Mouse (Mus musculus): ENCODE results near the gene Dcaf8. TPM values are rescaled to one million over a fixed set of nuclear protein-coding genes. Genes with fewer than 3 reads are reported as not detected.

Gene Dcaf8
- polyA plus RNA-seq, 1 experiment from 2014 or later: 48.3 TPM

DNA sequence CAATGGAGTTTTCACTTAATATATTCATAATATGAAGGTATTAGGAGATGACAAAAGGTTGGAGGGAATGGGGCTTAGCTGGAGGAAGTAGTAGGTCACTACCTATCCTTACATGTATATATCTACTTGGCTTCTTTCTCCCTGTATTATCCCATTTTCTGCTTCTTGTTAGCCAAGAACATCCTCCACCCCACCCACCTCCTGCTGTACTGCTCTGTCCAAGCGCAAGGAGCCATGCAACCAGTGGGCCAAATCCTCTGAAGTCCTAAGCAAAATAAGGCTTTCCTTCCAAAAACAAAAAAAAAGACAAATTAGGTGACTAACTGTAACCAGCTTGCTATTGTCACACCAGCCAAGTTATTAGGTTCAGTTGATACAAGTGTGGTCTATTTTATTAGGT, 7.1 kb upstream of the Dcaf8 start:
- no peak overlapping the region for H3K4me2 ChIP-seq (ENCODE audit: low read depth, low read length)
- H3K4me1 ChIP-seq (ENCODE audit: insufficient read depth): no peaks in the 10 kb centered on the region
- TF ChIP-seq EP300 (IDR thresholded peaks at IDR 0.05; ENCODE audit: low read depth) (no peak), CTCF (IDR thresholded peaks at IDR 0.05; ENCODE audit: low read depth) (no peak)
- H3K27me3 ChIP-seq (ENCODE audit: insufficient read depth, low read length): no peaks in the 10 kb centered on the region
- no peaks in the 10 kb centered on the region for H3K9me3 ChIP-seq (ENCODE audit: low read length)
- 91% methylated on average over 1 of the region's 1 CpGs for WGBS (ENCODE audit: insufficient replicate concordance)
- H3K4me3 ChIP-seq (ENCODE audit: low read depth, low read length): no peak overlapping the region
- ATAC-seq (no peak), DNase-seq (no peak)
- H3K9ac ChIP-seq (replicated peaks): no peak overlapping the region
- peaks cover 1% of the 10 kb centered on the region; the same call in 1 of the 2 replicates for H3K36me3 ChIP-seq (replicated peaks; ENCODE audit: insufficient read depth, low read length)
- H3K27ac ChIP-seq (ENCODE audit: low read depth): no peak overlapping the region

DNA sequence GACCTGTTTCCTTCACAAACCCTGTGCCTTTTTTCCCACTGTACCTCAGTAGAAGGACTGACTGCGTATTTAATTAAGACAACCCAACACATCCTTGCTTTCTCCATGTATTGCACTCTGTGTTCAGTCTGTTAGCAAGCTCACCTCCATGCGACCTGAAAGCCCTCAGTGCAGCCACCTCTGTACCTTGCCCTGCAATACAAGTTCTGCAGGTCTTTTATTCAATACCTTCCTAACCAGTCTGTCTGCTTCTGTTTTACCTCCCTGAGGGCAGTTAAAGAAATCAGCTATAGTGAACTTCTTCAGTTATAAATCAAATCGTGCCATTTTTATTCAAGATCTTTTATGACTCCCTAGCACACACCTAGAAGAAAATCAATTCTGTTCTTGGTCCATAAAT, 6.4 kb upstream of the Dcaf8 start:
- no peaks in the 10 kb centered on the region for H3K4me1 ChIP-seq (ENCODE audit: insufficient read depth)
- H3K9ac ChIP-seq (replicated peaks): no peak overlapping the region; the same call in 1 of the 2 replicates
- no peaks in the 10 kb centered on the region for H3K27me3 ChIP-seq (ENCODE audit: insufficient read depth, low read length)
- H3K9me3 ChIP-seq (ENCODE audit: low read length): no peaks in the 10 kb centered on the region
- no peak overlapping the region for H3K27ac ChIP-seq (ENCODE audit: low read depth)
- H3K36me3 ChIP-seq (replicated peaks; ENCODE audit: insufficient read depth, low read length): no peaks in the 10 kb centered on the region
- H3K4me3 ChIP-seq (ENCODE audit: low read depth, low read length): no peak overlapping the region
- WGBS (ENCODE audit: insufficient replicate concordance): 73% methylated on average over 3 of the region's 3 CpGs
- no peak overlapping the region for H3K4me2 ChIP-seq (ENCODE audit: low read depth, low read length)
- TF ChIP-seq EP300 (IDR thresholded peaks at IDR 0.05; ENCODE audit: low read depth): no peak
- no peak for TF ChIP-seq CTCF (IDR thresholded peaks at IDR 0.05; ENCODE audit: low read depth)
- no peak for DNase-seq
- peak; percentile 45; the same call in 1 of the 2 replicates for ATAC-seq

DNA sequence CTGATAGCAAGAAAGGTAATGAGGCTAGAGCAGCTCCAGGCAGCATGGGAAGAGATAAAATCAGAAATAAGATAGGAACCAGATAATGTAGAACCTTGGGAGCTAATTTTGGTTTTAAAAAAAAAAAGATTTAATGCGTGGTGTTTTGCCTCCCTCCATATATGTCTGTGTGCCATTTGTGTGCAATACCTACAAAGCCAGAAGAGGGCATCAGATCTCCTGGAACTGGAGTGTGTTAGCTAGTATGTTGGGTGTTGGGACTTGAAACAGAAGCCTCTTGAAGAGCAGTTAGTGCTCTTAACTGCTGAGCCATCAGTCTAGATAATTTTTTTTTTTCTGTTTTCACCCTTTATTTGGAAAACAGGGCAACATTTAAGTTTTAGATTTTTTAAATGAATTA, 4.3 kb upstream of the Dcaf8 start:
- no peak for ATAC-seq
- H3K4me3 ChIP-seq (ENCODE audit: low read depth, low read length): no peak overlapping the region
- no peaks in the 10 kb centered on the region for H3K9me3 ChIP-seq (ENCODE audit: low read length)
- peaks cover 6% of the 10 kb centered on the region for H3K4me1 ChIP-seq (ENCODE audit: insufficient read depth)
- H3K27me3 ChIP-seq (ENCODE audit: insufficient read depth, low read length): no peaks in the 10 kb centered on the region
- TF ChIP-seq EP300 (IDR thresholded peaks at IDR 0.05; ENCODE audit: low read depth) (no peak), CTCF (IDR thresholded peaks at IDR 0.05; ENCODE audit: low read depth) (peak; percentile 84)
- no peaks in the 10 kb centered on the region for H3K36me3 ChIP-seq (replicated peaks; ENCODE audit: insufficient read depth, low read length)
- H3K9ac ChIP-seq (replicated peaks): no peak overlapping the region
- no peak overlapping the region for H3K27ac ChIP-seq (ENCODE audit: low read depth)
- H3K4me2 ChIP-seq (ENCODE audit: low read depth, low read length): no peak overlapping the region
- WGBS (ENCODE audit: insufficient replicate concordance): 10% methylated on average over 1 of the region's 1 CpGs
- DNase-seq: peak; percentile 59

DNA sequence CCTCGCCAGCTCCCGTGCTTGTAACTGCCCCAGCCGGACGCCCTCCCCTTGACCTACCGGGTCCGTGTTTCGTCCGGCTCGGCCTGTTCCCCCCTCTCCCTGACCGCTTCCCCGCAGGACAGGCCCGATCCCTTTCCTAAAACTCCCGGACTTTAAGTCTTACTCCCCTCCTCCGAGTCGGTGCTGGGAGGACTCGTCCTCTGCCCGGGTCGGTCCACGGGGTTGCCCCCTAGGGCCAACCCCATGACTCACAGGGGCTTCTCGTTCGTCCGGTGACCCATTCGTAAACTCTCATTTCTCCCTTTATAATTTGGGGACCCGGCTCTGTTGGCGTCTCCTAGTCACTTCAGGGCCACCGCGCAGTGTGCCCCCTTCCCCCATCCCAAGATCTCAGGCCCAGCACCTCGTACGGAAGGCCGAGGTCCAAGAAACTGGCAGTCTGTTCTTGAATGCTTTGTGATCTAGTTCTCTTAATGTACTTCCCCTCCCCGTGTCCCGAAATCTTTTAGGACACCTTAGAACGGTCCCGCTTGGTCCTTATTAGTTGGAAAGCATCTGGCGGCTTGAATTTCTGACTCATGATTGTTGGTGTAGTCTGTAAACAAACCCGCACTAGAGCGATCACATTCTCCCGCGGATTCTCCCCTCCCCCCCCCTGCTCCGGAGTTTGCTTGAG, 533 bp downstream of the Dcaf8 start:
- peaks cover 34% of the 10 kb centered on the region for H3K36me3 ChIP-seq (replicated peaks; ENCODE audit: insufficient read depth, low read length)
- no peaks in the 10 kb centered on the region for H3K9me3 ChIP-seq (ENCODE audit: low read length)
- no peaks in the 10 kb centered on the region for H3K27me3 ChIP-seq (ENCODE audit: insufficient read depth, low read length)
- peak overlapping the region; percentile 99 for H3K27ac ChIP-seq (ENCODE audit: low read depth)
- peak overlapping the region; percentile 100 for H3K4me3 ChIP-seq (ENCODE audit: low read depth, low read length)
- peak overlapping the region; percentile 69 for H3K4me2 ChIP-seq (ENCODE audit: low read depth, low read length)
- H3K4me1 ChIP-seq (ENCODE audit: insufficient read depth): peaks cover 22% of the 10 kb centered on the region
- peak overlapping the region; percentile 100 for H3K9ac ChIP-seq (replicated peaks)
- under 1% methylated on average over 40 of the region's 40 CpGs for WGBS (ENCODE audit: insufficient replicate concordance)
- TF ChIP-seq CTCF (IDR thresholded peaks at IDR 0.05; ENCODE audit: low read depth) (no peak), EP300 (IDR thresholded peaks at IDR 0.05; ENCODE audit: low read depth) (no peak)
- DNase-seq: peak; percentile 78
- ATAC-seq: peak; percentile 43

DNA sequence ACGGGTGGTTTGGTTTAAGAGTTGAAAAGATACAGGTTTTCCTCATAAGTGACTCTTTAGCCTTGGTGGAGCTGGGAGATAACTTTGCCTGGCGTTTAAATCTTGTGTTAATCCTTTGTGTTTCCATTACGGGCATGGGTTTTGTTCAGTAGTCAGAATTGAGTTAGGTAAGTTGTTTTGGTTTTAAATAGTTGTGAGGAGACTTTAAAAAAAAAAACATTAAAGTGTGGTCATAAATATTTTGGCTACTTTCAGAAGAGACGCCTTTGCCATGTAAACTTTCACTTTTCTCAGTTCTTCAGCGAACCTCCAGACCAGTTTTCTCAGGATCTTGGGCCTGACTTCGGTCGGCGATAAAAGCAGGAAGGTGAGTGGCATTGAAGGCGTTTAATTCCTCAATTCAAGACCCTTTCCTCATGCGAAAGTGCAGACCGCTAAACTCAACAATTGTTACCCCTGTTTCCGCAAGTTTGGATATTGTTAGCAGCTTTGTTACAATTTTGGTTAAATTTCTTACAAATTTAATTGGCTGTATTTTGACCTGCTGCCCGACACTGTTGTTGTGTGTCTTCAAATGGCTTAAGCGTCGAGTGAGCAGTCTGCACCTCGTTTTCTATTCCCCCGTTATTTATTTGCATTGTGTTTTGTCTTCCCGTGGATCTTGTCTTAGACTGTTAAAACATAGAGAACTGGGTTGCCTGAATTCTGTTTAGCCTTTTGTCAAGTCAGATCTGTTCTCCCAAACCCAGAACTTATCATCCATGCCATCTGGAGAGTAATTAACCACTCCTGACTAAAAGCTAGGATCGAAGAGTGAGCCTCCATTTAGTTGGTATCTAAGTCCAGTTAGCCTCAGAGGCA, 1.3 kb downstream of the Dcaf8 start:
- no peak for ATAC-seq
- Histone ChIP-seq H3K4me1 (ENCODE audit: insufficient read depth) (peaks cover 22% of the 10 kb centered on the region), H3K4me2 (ENCODE audit: low read depth, low read length) (peak overlapping the region; percentile 69), H3K4me3 (ENCODE audit: low read depth, low read length) (peak overlapping the region; percentile 100), H3K9ac (replicated peaks) (peak overlapping the region; percentile 100), H3K36me3 (replicated peaks; ENCODE audit: insufficient read depth, low read length) (peaks cover 40% of the 10 kb centered on the region), H3K27ac (ENCODE audit: low read depth) (peak overlapping the region; percentile 99), H3K9me3 (ENCODE audit: low read length) (no peaks in the 10 kb centered on the region), H3K27me3 (ENCODE audit: insufficient read depth, low read length) (no peaks in the 10 kb centered on the region)
- WGBS (ENCODE audit: insufficient replicate concordance): 6% methylated on average over 19 of the region's 19 CpGs
- DNase-seq: no peak
- TF ChIP-seq CTCF (IDR thresholded peaks at IDR 0.05; ENCODE audit: low read depth) (no peak), EP300 (IDR thresholded peaks at IDR 0.05; ENCODE audit: low read depth) (no peak)

DNA sequence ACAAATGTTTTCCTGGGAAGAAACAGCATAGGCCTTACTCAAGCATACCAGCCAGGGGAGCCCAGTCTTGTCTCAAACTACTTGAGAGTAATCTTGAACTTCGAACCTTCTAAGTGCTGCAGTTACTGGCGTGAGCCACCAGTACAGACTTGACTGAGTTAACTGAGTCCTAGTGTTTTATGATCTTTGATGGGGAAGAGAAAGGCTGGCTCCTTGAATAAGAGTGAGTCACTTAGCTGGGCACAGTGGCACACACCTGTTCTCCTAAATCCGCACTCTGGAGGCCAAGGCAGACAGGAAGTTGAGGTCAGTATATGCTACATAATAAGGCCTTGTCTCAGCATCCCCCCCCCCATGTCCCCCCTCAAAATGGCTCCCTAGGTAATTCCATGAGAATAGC, 6.7 kb downstream of the Dcaf8 start:
- ATAC-seq: no peak
- H3K9ac ChIP-seq (replicated peaks): no peak overlapping the region
- no peaks in the 10 kb centered on the region for H3K27me3 ChIP-seq (ENCODE audit: insufficient read depth, low read length)
- no peak for DNase-seq
- 87% methylated on average over 3 of the region's 3 CpGs for WGBS (ENCODE audit: insufficient replicate concordance)
- peaks cover 16% of the 10 kb centered on the region for H3K4me1 ChIP-seq (ENCODE audit: insufficient read depth)
- H3K27ac ChIP-seq (ENCODE audit: low read depth): no peak overlapping the region
- no peak overlapping the region for H3K4me3 ChIP-seq (ENCODE audit: low read depth, low read length)
- H3K4me2 ChIP-seq (ENCODE audit: low read depth, low read length): no peak overlapping the region
- no peak for TF ChIP-seq CTCF (IDR thresholded peaks at IDR 0.05; ENCODE audit: low read depth)
- TF ChIP-seq EP300 (IDR thresholded peaks at IDR 0.05; ENCODE audit: low read depth): no peak
- peaks cover 60% of the 10 kb centered on the region for H3K36me3 ChIP-seq (replicated peaks; ENCODE audit: insufficient read depth, low read length)
- no peaks in the 10 kb centered on the region for H3K9me3 ChIP-seq (ENCODE audit: low read length)

All from liver, postnatal 0 days (tissue).